Mouse (Mus musculus) testis, adult 2 months (tissue): ENCODE data around the gene Myo1b. TPM values are rescaled to one million over a fixed set of nuclear protein-coding genes. Genes with fewer than 3 reads are reported as not detected.

Source experiments
- H3K27ac ChIP-seq: fragments of 200-500 bp; 2 replicates; pipeline ENCODE4 v1.5.1; 2012; ENCODE audit warnings: low read depth, low read length; ENCODE audit not compliant: control insufficient read depth, insufficient read depth
- H3K27me3 ChIP-seq: fragments of 200-500 bp; 2 replicates; pipeline ENCODE4 v1.6.1; 2012; ENCODE audit warnings: mild to moderate bottlenecking, low read length, moderate library complexity; ENCODE audit not compliant: control insufficient read depth, insufficient read depth
- H3K36me3 ChIP-seq: fragments of 200-500 bp; 2 replicates; pipeline ENCODE4 v1.6.1; 2012; ENCODE audit warnings: mild to moderate bottlenecking, low read length; ENCODE audit not compliant: control insufficient read depth, insufficient read depth
- H3K4me1 ChIP-seq: fragments of 200-500 bp; 2 replicates; pipeline ENCODE4 v1.6.1; 2012; ENCODE audit warnings: low read length; ENCODE audit not compliant: control insufficient read depth, insufficient read depth
- H3K4me3 ChIP-seq: fragments of 200-500 bp; 2 replicates; pipeline ENCODE4 v1.5.1; 2012; ENCODE audit warnings: low read depth, mild to moderate bottlenecking, low read length, moderate library complexity, mixed read lengths; ENCODE audit not compliant: control insufficient read depth
- CTCF ChIP-seq: fragments of 200-500 bp; IDR thresholded peaks from 2 replicates; pipeline ENCODE4 v1.5.1; 2012; ENCODE audit warnings: low read depth, mild to moderate bottlenecking, inconsistent platforms, low read length, moderate library complexity; ENCODE audit not compliant: control insufficient read depth, insufficient read depth, insufficient replicate concordance
- POLR2A ChIP-seq: fragments of 200-500 bp; IDR thresholded peaks from 2 replicates; pipeline ENCODE4 v1.6.1; 2012; ENCODE audit warnings: low read depth, mild to moderate bottlenecking, inconsistent platforms, low read length, moderate library complexity; ENCODE audit not compliant: control insufficient read depth
- polyA plus RNA-seq: library from polyadenylated mRNA; depleted of rRNA; stranded (reverse); fragments of >200 nt; gene quantifications from 2 replicates; pipeline ENCODE4 v1.2.3, GENCODE M21; 2012

Gene Myo1b
- polyA plus RNA-seq, 1 experiment, result 0.89 TPM

- H3K4me1 ChIP-seq, result peaks cover 8% of the 10 kb centered on the region
- H3K27ac ChIP-seq, result no peak overlapping the region
- H3K27me3 ChIP-seq, result no peaks in the 10 kb centered on the region
- TF ChIP-seq POLR2A (no peak), CTCF (no peak)
- H3K36me3 ChIP-seq, result no peaks in the 10 kb centered on the region
- H3K4me3 ChIP-seq, result no peak overlapping the region
Observed at GRCm38 (mm10) chr1:51913071-51913814, 2.6 kb downstream of the Myo1b start.

GRCm38 (mm10) chr1:51911331-51911730, 4.5 kb downstream of the Myo1b start:
- Histone ChIP-seq H3K36me3 (no peaks in the 10 kb centered on the region), H3K4me3 (no peak overlapping the region), H3K27me3 (no peaks in the 10 kb centered on the region), H3K27ac (no peak overlapping the region), H3K4me1 (peaks cover 8% of the 10 kb centered on the region)
- no peak for TF ChIP-seq CTCF
- TF ChIP-seq POLR2A, result no peak

DNA sequence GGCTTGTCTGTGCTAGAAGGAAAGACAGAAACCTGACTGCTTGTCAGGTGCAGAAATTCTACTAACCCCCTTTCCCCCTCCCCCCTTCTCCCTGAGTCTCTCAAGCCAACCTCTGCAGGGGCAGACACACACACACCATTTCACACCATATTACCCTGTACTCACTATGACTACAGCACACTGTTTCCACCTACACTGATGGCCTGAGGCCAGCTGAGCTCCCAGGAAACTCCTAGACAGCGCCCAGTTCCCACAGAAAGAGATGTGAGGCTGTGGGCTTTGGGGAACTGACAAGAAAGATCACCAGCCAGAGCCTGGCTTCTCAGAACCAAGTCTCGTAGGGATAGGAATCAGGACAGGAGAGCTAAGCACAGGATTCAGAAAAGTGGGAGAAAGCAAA, 6.7 kb downstream of the Myo1b start:
- no peaks in the 10 kb centered on the region for H3K36me3 ChIP-seq
- no peaks in the 10 kb centered on the region for H3K4me1 ChIP-seq
- H3K4me3 ChIP-seq, result no peak overlapping the region
- H3K27ac ChIP-seq, result no peak overlapping the region
- H3K27me3 ChIP-seq, result no peaks in the 10 kb centered on the region
- TF ChIP-seq POLR2A (no peak), CTCF (no peak)

DNA sequence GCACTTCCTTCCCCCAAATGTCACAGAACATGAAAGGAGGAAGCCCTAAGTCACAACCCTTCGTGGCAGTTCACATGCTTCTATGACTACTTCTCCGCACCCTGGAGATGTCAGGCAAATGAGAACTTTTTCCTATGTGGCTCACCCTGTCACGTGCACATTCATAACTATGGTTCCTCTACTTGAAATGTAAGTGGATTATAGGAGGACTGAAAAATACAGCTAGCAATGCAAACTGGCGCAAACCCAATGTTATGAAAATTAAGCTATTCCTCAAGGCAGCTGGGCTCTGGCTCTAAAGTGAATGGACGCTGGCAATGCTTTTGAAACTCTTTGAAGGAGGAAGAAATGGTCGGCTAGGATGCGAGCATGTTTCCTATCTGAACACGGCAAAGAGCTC, 8.1 kb downstream of the Myo1b start:
- Histone ChIP-seq H3K4me1 (no peaks in the 10 kb centered on the region), H3K27ac (no peak overlapping the region)

GRCm38 (mm10) chr1:51906206-51906906, 9.5 kb downstream of the Myo1b start:
- Histone ChIP-seq H3K4me1 (no peaks in the 10 kb centered on the region), H3K4me3 (no peak overlapping the region), H3K36me3 (no peaks in the 10 kb centered on the region), H3K27me3 (no peaks in the 10 kb centered on the region), H3K27ac (no peak overlapping the region)
- TF ChIP-seq CTCF, result no peak
- TF ChIP-seq POLR2A, result no peak

More for the DNA sequence above, 8.1 kb downstream of the Myo1b start:
- H3K4me3 ChIP-seq, result no peak overlapping the region
- H3K36me3 ChIP-seq, result no peaks in the 10 kb centered on the region
- TF ChIP-seq POLR2A (no peak), CTCF (no peak)
- no peaks in the 10 kb centered on the region for H3K27me3 ChIP-seq

DNA sequence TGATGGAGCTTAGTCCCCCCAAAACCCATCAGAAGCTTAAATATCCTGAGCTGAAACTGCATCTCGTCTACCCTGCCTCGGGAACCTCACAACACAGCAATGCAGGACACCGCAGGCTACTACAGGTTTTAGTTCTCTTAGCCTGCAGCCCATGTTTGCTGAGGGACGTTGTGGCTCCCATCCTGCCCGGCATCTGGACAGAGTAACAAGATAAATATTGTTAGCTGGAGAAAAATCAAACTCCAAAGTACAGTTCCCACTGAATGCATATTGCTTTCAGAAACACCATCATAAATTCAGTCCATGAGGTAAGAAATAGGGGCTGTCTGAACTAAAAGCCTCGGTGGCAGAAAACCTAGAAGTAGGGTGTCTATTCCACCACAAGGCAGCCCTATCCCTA, 10.8 kb downstream of the Myo1b start:
- Histone ChIP-seq H3K27me3 (no peaks in the 10 kb centered on the region), H3K4me1 (no peaks in the 10 kb centered on the region), H3K4me3 (no peak overlapping the region), H3K27ac (no peak overlapping the region), H3K36me3 (no peaks in the 10 kb centered on the region)
- TF ChIP-seq POLR2A (no peak), CTCF (no peak)

DNA sequence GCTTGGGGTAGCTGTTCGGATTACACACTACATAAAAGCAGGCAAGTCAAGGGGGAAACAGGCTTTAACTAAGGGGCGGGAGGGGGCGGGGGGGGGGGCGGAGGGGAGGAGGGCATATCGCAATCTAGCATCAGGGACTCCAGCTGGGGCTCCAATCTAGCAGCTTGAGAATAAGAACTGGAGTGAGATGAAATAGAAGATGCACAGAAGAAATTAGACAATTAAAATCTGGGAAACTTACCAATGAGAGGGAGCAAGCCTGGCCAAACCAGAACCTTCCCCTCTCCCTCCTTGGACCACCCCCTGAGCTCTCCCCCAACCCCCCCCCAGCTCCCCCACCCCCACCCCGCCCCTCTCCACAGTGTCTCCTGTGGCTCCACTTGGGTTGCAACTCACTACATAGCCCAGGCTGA, 18.7 kb downstream of the Myo1b start:
- no peak overlapping the region for H3K27ac ChIP-seq
- no peaks in the 10 kb centered on the region for H3K4me1 ChIP-seq
- no peaks in the 10 kb centered on the region for H3K36me3 ChIP-seq
- no peaks in the 10 kb centered on the region for H3K27me3 ChIP-seq
- H3K4me3 ChIP-seq, result no peak overlapping the region
- TF ChIP-seq CTCF, result no peak
- no peak for TF ChIP-seq POLR2A
